Mouse (Mus musculus): Measurements from ENCODE around the gene Igsf23.
"Not testable (repeated sequence)": the region's sequence is repeated elsewhere in the genome, so short reads cannot be mapped to it uniquely, and the experiment has no call there.

Igsf23 gene

GRCm38 (mm10) chr7:19950589-19950988 is at the start of gene Igsf23:
TSS of gene Igsf23 (minus strand) at chr7:19950756.
- no peak for DNase-seq

- not testable (repeated sequence) for DNase-seq
Measured at GRCm38 (mm10) chr7:19996721-19997120, 46.2 kb upstream of the Igsf23 start.

- DNase-seq: not testable (repeated sequence)
Measured at GRCm38 (mm10) chr7:19991165-19991564, 40.6 kb upstream of the Igsf23 start, which contains the start of gene Nlrp9b. TSS of gene Nlrp9b (plus strand) at chr7:19991465.

DNA sequence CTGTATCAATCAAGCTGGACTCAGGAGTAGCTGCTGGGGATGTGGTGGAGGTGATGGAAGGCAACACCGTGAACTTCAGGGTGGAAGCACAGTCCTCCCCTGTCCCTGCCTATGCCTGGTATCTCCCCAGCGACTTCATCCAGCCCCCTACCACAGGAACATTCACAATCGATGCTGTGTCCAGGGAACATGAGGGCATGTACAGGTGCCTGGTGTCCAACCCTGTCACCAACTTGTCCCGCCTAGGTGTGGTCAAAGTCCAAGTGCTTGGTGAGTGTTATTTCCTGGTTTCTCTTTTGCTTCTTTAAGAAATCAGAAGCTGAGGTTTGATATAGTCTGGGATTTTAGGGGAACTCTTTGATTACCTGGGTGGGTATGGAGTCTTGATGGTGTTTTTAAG is 21.0 kb upstream of the Igsf23 start:
- DNase-seq: no peak

- DNase-seq: no peak
Measured at GRCm38 (mm10) chr7:19970196-19970595, 19.6 kb upstream of the Igsf23 start.

GRCm38 (mm10) chr7:19969541-19970090 is 19.1 kb upstream of the Igsf23 start:
- DNase-seq: no peak

DNA sequence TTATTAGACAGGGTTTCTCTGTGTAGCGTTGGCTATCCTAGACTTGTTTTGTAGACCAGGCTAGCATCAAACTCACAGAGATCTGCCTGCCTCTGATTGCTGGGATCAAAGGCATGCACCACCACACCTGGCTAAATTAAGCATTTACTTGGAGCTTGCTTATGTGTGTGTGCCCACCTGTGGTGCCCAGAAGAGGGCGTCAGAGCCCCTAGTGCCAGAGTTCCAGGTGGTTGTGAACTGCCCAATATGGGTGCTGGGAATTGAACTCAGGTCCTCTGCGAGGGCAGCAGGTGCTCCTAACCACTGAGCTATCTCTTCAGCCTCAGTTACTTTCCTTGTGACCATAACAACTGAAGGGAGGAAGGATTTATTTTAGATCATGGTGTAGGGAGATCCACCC is 18.6 kb upstream of the Igsf23 start:
- DNase-seq: no peak

GRCm38 (mm10) chr7:19964985-19965579 is 14.5 kb upstream of the Igsf23 start, which contains the start of gene Ceacam20:
TSS of gene Ceacam20 (plus strand) at chr7:19965412.
- DNase-seq: no peak

DNA sequence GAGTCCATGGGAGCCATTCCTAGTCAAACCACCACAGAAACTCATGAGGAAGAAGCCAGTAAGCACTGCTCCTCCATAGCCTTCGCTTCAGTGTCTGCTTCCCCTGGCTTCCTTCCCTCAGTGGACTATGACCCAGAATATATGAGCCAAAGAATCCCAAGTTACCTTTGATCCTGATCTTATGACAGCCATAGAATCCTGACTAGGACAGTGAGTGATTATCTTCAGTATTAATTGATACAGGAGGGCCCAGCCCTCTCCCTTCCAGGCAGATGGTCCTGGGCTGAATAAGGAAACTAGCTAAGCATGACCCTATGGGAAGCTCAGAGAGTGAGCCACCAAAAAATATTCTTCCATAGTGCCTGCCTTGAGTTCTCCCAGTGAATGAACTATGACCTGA is 11.9 kb upstream of the Igsf23 start:
- DNase-seq: no peak

DNA sequence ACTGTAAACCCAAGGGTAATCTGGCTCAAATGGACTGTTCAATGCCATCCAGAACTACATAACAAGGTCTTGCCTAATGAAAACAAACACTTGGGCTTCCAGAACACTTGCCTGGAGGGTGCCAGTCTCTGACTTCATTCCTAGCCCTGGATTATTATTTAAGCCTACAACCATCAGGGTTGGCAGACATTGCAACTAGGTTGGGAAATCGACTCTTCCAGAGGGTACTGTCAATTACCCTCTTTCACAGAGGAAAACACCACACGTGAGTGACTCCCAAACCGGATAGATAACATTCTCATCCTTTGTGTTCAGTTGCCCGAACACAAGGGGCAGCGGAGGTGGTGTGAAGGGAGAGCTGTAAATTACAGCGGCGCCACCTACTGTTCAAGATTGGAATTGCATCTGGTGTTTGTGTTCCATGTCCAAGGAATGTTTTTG is 5.8 kb upstream of the Igsf23 start:
- peak; percentile 81 for DNase-seq

DNA sequence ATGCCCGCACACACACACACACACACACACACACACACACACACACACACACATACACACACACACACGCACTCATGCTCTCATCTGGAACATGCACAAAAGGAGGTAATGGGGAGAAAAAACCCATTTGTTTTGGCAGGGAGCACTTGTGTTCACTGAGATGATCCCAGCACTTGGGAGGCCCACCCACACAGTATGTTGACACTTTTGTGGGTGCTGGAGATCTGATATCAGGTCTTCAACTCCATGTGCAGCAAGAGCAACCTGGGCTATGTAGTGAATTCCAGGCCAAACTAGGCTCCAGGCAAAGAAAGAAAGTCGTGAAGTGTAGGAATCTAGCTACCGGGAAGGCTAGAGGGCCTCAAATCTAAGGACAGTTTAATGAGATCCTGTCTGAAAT is 5.3 kb upstream of the Igsf23 start:
- DNase-seq: no peak

- no peak for DNase-seq
Measured at GRCm38 (mm10) chr7:19953054-19953453, 2.5 kb upstream of the Igsf23 start.

GRCm38 (mm10) chr7:19952320-19952986 is 1.9 kb upstream of the Igsf23 start:
- no peak for DNase-seq

- DNase-seq: no peak
Measured at GRCm38 (mm10) chr7:19949996-19950395, 560 bp downstream of the Igsf23 start.

- DNase-seq: no peak
Measured at GRCm38 (mm10) chr7:19948956-19949355, 1.6 kb downstream of the Igsf23 start.

DNA sequence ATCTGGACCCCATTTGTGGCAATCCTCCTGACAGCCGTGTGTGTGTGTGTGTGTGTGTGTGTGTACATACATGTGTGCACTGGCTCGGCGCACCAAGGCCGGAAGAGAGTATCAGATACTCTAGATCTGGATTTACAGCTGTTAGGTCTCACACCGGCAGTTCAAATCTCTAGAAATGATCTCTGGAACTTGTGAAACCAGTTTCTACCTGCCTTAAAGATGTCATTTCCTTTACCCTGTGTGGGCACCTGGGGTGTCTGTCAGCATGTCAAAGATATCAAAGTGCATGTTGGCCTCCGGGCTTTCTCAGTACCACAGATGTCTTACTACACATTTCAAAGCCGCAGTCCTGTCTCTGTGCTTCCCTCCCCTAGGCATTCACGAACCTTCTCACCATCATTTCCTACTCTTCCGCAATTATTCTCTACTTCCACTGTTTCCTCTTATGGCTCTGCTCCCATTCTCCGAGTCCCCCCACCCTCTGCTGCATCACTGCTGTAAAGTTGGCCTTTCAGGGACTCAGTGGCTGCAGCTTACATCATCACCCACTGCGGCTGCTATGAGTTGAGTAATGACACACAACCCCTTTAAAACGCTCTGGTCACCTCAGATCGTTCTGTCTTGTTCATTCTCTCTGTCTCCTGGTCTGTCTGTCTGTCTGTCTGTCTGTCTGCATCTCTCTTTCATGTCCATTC is 4.6 kb downstream of the Igsf23 start:
- DNase-seq: no peak

GRCm38 (mm10) chr7:19945201-19945600 is 5.4 kb downstream of the Igsf23 start:
- no peak for DNase-seq

DNA sequence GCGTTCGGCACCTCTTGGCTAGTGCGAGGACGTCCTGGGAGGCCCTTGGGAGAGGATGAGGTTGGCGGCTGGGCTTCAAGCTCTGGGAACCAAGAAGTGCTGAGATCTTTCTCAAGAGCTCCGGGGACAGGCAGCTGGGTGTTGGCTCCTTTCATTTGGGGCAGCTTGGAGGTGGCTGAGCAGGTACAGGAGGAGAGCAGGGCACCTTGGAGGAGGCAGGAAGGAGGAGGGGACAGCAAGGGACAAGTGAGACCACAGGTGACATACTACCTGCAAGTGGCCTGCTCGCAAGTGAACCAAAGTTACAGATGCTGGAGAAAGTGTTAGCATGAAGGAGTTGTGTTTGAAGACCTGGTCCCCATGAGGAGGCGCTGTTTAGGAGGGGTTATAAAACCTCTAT is 5.8 kb downstream of the Igsf23 start:
- no peak for DNase-seq

DNA sequence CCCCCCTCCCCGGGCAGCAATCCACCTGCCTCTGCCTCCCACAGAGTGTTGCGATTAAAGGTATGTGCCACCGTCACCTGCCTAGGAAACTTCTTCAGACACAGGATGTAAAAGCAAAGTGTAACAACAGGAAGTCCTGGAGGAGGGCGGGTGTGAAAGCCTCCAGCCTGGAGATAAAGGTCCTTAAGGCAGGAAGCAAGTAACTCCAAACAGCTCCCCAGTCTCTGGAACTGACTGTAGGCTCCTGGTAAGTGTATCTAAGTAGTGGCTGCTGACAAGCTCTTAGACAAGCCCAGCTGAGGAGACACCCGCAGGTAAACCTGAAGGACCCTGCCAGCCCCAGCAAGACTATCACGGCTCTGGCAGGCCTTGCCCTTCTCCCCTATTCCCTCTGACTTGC is 10.3 kb downstream of the Igsf23 start:
- DNase-seq: no peak

- peak; percentile 83 for DNase-seq
Measured at GRCm38 (mm10) chr7:19939555-19940235, 10.9 kb downstream of the Igsf23 start.

DNA sequence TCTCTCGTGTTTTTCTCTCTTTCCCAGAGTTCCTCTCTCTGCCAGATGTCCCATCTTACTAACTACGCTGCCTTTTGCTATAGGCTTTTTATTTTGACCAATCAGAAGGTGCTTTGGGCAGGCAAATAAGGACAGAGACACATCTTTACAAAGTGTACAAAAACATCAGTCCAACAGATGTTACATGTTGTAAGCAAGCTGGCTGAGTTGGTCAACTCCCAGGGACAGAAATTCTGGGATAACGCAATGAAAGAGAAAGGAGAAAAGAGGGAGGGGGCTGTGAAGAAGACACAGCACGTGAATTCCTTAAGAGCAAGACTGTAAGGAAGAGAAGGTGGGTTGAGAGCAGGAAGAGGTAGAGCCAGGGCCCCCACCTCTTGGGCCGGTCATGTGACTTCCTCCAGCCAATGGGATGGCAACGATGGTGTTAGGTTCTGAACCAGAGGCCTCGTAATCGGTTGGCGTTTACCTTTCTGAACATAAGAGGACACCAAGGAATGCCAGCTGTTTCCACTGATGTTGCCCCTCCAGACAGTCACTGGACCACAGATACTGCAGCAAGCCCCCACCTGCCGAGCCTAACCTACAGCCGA is 13.2 kb downstream of the Igsf23 start:
- DNase-seq: no peak

GRCm38 (mm10) chr7:19935961-19936360 is 14.6 kb downstream of the Igsf23 start:
- DNase-seq: no peak
